Comparison of ENCODE assay signal across 9 mouse cellular contexts in the genomic region with DNA sequence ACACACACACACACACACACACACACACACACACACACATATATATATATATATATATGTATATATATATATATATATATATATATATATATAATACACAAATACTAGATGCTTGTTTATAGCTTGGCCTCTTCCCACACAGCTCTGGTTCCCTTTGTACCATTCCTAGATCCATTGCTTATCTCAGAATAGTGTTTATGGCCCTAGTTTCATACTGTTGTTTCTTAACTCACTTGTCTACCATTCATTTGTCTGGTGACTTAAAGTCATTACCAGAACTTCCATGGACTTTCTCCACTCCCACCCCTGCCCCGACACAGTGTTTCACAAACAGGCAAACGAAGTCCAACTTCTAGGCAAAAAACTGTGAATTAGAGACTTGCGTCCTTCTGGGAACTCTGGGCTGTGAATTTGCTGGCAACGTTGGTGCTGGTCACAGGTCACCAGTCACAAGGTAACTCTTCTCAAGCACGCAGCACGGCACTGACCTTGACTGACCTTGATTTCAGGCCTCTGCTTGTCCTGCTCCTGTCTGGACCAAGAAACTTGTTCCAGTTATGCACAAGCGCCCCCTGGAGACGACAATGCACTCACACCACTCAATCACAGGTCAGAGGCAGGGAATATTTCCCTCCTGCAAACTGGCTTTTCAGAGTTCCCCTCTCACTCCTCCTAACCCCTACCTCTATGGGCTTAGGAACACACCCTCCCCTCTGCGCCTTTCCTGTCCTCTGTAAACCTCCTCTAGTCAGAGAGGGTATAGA. TPM values are rescaled to one million over a fixed set of nuclear protein-coding genes. Genes with fewer than 3 reads are reported as not detected.
DNase-seq lines count a peak whose midpoint lies in the region; ATAC-seq lines count a peak whose summit lies in the region.
"Had no signal": no experiment of that assay in that cellular context is flagged by ENCODE, and none has a peak within 500 bp of the region (broad histone marks: within the 10 kb centered on the region; RNA-seq: fewer than 3 reads in every experiment).

No protein-coding gene starts in this region.

- no peak overlapping the region for H3K4me3 ChIP-seq in hindbrain, embryonic 15.5 days
- H3K4me3 ChIP-seq: limb, embryonic 15.5 days had no signal

- H3K9me3 ChIP-seq in hindbrain, embryonic 15.5 days, result no peaks in the 10 kb centered on the region

- 36% methylated on average over 9 of the region's 9 CpGs for WGBS in hindbrain, embryonic 15.5 days

- H3K9ac ChIP-seq in hindbrain, embryonic 15.5 days, result no peak overlapping the region
- H3K9ac ChIP-seq: limb, embryonic 15.5 days had no signal

- no peak overlapping the region for H3K27ac ChIP-seq in hindbrain, embryonic 15.5 days (replicated peaks)
- H3K27ac ChIP-seq: limb, embryonic 15.5 days had no signal

- DNase-seq in T-cell, adult 2 months (ENCODE audit: low spot score), result peak; percentile 8
- DNase-seq in cerebellum, adult 9-10 months, result peak; percentile 82
- peak; percentile 50 to 66 for DNase-seq in frontal cortex, postnatal 36 days (ENCODE audit: low spot score in 2 of 2)
- peak; percentile 35 to 60 for DNase-seq in layer of hippocampus, postnatal 14 days (ENCODE audit: low spot score in 2 of 2)
- DNase-seq in lung, postnatal 36 days, result peak; percentile 92
- DNase-seq in right cerebral cortex, adult 18-20 months, result peak; percentile 57

- no peaks in the 10 kb centered on the region for H3K27me3 ChIP-seq in hindbrain, embryonic 15.5 days
- H3K27me3 ChIP-seq: limb, embryonic 15.5 days had no signal

- H3K4me1 ChIP-seq in hindbrain, embryonic 15.5 days (replicated peaks), result no peaks in the 10 kb centered on the region
- H3K4me1 ChIP-seq: limb, embryonic 15.5 days had no signal

- H3K36me3 ChIP-seq in hindbrain, embryonic 15.5 days, result no peaks in the 10 kb centered on the region
- H3K36me3 ChIP-seq: limb, embryonic 15.5 days had no signal

- H3K4me2 ChIP-seq in hindbrain, embryonic 15.5 days, result no peak overlapping the region
- H3K4me2 ChIP-seq: limb, embryonic 15.5 days had no signal

- ATAC-seq in hindbrain, embryonic 15.5 days (ENCODE audit: low FRiP score, low read depth), result peak; percentile 76; the same call in 1 of the 2 replicates
- ATAC-seq in erythroblast, adult 5-6 weeks (replicated peaks; ENCODE audit: low FRiP score, poor library complexity, severe bottlenecking), result no peak

RNA-seq across cellular contexts. Expression of a gene that starts 3.1 kb away (rescaled TPM):
- 0.39 TPM in 1 of 2 replicates, not detected in the other for polyA plus RNA-seq in hindbrain, embryonic 15.5 days (2015; fragmentation: Nextera tagmentation; extraction: Ambion mirVana)
- not detected for total RNA-seq in layer of hippocampus, postnatal 14 days (2021)
- total RNA-seq in erythroblast, adult 5-6 weeks (2015; ENCODE audit: low replicate concordance), result not detected in 2 replicates
- total RNA-seq in erythroblast, adult 5-6 weeks (2017; ENCODE audit: low replicate concordance), result not detected in 2 replicates

RNA-seq across cellular contexts. Expression of a gene that starts 21.6 kb away (rescaled TPM):
- polyA plus RNA-seq in hindbrain, embryonic 15.5 days (2015; fragmentation: Nextera tagmentation; extraction: Ambion mirVana), result 294 and 330 TPM in 2 replicates
- total RNA-seq in layer of hippocampus, postnatal 14 days (2021), result 100 to 1,000 TPM; 368 to 375 TPM
- not detected in 2 replicates for total RNA-seq in erythroblast, adult 5-6 weeks (2015; ENCODE audit: low replicate concordance)
- 4.3 and 8.3 TPM in 2 replicates for total RNA-seq in erythroblast, adult 5-6 weeks (2017; ENCODE audit: low replicate concordance)

RNA-seq across cellular contexts. Expression of a gene that starts 30.3 kb away (rescaled TPM):
- 106 and 112 TPM in 2 replicates for polyA plus RNA-seq in hindbrain, embryonic 15.5 days (2015; fragmentation: Nextera tagmentation; extraction: Ambion mirVana)
- total RNA-seq in layer of hippocampus, postnatal 14 days (2021), result 100 to 1,000 TPM; 136 to 145 TPM
- 3.3 and 8.8 TPM in 2 replicates for total RNA-seq in erythroblast, adult 5-6 weeks (2015; ENCODE audit: low replicate concordance)
- total RNA-seq in erythroblast, adult 5-6 weeks (2017; ENCODE audit: low replicate concordance), result 2.6 TPM in 1 of 2 replicates, not detected in the other

RNA-seq across cellular contexts. Expression of a gene that starts 36.8 kb away (rescaled TPM):
- 145 and 150 TPM in 2 replicates for polyA plus RNA-seq in hindbrain, embryonic 15.5 days (2015; fragmentation: Nextera tagmentation; extraction: Ambion mirVana)
- 10 to 100 TPM; 82.3 to 87.2 TPM for total RNA-seq in layer of hippocampus, postnatal 14 days (2021)
- total RNA-seq in erythroblast, adult 5-6 weeks (2015; ENCODE audit: low replicate concordance), result 5.4 and 13.2 TPM in 2 replicates
- total RNA-seq in erythroblast, adult 5-6 weeks (2017; ENCODE audit: low replicate concordance), result 7.4 and 32.9 TPM in 2 replicates

RNA-seq across cellular contexts. Expression of a gene that starts 37.2 kb away (rescaled TPM):
- 81.8 and 92.0 TPM in 2 replicates for polyA plus RNA-seq in hindbrain, embryonic 15.5 days (2015; fragmentation: Nextera tagmentation; extraction: Ambion mirVana)
- 100 to 1,000 TPM in 1 of 2 experiments, 10 to 100 TPM in 1; 97.8 to 101 TPM for total RNA-seq in layer of hippocampus, postnatal 14 days (2021)
- total RNA-seq in erythroblast, adult 5-6 weeks (2015; ENCODE audit: low replicate concordance), result 0.19 and 2.9 TPM in 2 replicates
- total RNA-seq in erythroblast, adult 5-6 weeks (2017; ENCODE audit: low replicate concordance), result 3.1 and 8.9 TPM in 2 replicates

Comparison
In these comparisons a context has a peak if more than half of its experiments do, and no peak if none do; other contexts are left out.
1. DNase-seq: peak in every context shown above with its lines; median percentile 92 in lung, postnatal 36 days; 82 in cerebellum, adult 9-10 months; 58 in frontal cortex, postnatal 36 days; 57 in right cerebral cortex, adult 18-20 months; 48 in layer of hippocampus, postnatal 14 days; 8 in T-cell, adult 2 months.
2. RNA of a gene that starts 21.6 kb away (total RNA-seq): 368 to 375 TPM in layer of hippocampus, postnatal 14 days; 4.3 to 8.3 TPM in erythroblast, adult 5-6 weeks; every median in the first group is over 10 times any median in the second.
3. RNA of a gene that starts 30.3 kb away (total RNA-seq): 136 to 145 TPM in layer of hippocampus, postnatal 14 days; 2.6 to 8.8 TPM in erythroblast, adult 5-6 weeks; every median in the first group is over 10 times any median in the second.